Mouse (Mus musculus) kidney, embryonic 15.5 days (tissue): ENCODE measurements around the gene Mrtfa. TPM values are rescaled to one million over a fixed set of nuclear protein-coding genes. Genes with fewer than 3 reads are reported as not detected.

Experiments used
- ATAC-seq: fragments of 200-750 bp; cut with Nextera tagmentation; replicated peaks from 2 replicates; pipeline ENCODE4 v1.8.0; 2017; ENCODE audit warnings: moderate TSS enrichment; ENCODE audit not compliant: low FRiP score
- H3K27ac ChIP-seq: fragments of 300-500 bp; sonication (generic); 2 replicates; pipeline ENCODE4 v1.5.1; 2015; ENCODE audit warnings: mild to moderate bottlenecking, inconsistent platforms
- H3K27me3 ChIP-seq: fragments of 300-500 bp; sonication (generic); 2 replicates; pipeline ENCODE4 v1.6.1; 2015; ENCODE audit warnings: inconsistent platforms
- H3K36me3 ChIP-seq: fragments of 300-500 bp; sonication (generic); 2 replicates; pipeline ENCODE4 v1.6.1; 2015; ENCODE audit warnings: inconsistent platforms
- H3K4me1 ChIP-seq: fragments of 300-500 bp; sonication (generic); 2 replicates; pipeline ENCODE4 v1.6.1; 2015; ENCODE audit warnings: inconsistent platforms
- H3K4me2 ChIP-seq: fragments of 300-500 bp; sonication (generic); 2 replicates; pipeline ENCODE4 v1.6.1; 2015; ENCODE audit warnings: moderate library complexity, mild to moderate bottlenecking, inconsistent platforms
- H3K4me3 ChIP-seq: fragments of 300-500 bp; sonication (generic); replicated peaks from 2 replicates; pipeline ENCODE4 v1.5.1; 2015; ENCODE audit warnings: mild to moderate bottlenecking, inconsistent platforms
- H3K9ac ChIP-seq: fragments of 300-500 bp; sonication (generic); 2 replicates; pipeline ENCODE4 v1.6.1; 2015; ENCODE audit warnings: mild to moderate bottlenecking, inconsistent platforms
- H3K9me3 ChIP-seq: fragments of 300-500 bp; sonication (generic); replicated peaks from 2 replicates; pipeline ENCODE4 v1.6.1; 2016; ENCODE audit warnings: inconsistent platforms
- WGBS: fragments of 180-500 bp; shearing (Covaris S2); methylation state at CpG from one replicate; pipeline ENCODE4 v1.1.7; 2015; ENCODE audit warnings: mixed read lengths; 5-methylcytosine and 5-hydroxymethylcytosine counted together
- polyA plus RNA-seq: library from polyadenylated mRNA; unstranded; fragments of >200 nt; fragmentation: Nextera tagmentation; extraction: Ambion mirVana; gene quantifications from 2 replicates; pipeline ENCODE4 v1.2.1, GENCODE M21; 2015

Mrtfa gene
- polyA plus RNA-seq, 1 experiment from 2014 or later = 27.0 TPM

DNA sequence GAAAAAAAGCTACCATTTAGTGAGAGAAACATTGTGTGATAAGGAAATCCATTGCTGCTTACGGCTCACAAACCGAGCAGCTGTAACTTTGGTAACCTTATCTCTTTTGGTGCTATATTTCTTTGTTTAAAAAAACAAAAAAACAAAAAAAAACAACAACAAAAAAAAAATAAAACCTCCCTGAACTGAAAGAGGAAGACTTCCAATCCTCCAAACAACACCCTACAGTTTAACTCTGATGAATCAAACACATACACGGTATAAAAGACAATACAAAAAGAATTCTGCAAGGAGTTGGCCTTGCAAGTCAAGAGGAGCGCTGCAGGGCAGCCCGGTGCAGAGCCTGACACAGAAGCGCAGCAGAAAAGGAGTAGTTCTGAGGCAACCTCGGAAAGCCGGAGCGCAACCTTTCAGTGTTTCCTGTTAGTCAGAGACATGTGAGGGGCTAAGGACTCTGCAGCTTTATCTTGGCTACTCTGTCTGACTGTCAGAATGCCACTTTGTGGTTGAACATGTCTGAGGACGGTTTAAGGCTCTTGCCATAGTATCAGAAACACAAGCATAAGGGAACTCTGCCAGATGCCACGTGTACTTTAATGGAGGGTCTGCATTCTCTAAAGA lies 48.5 kb downstream of the Mrtfa start:
- 65% methylated on average over 11 of the region's 11 CpGs for WGBS
- H3K4me1 ChIP-seq = peaks cover 18% of the 10 kb centered on the region
- no peaks in the 10 kb centered on the region for H3K9me3 ChIP-seq
- H3K9ac ChIP-seq = no peak overlapping the region
- ATAC-seq = no peak
- no peaks in the 10 kb centered on the region for H3K36me3 ChIP-seq
- no peaks in the 10 kb centered on the region for H3K27me3 ChIP-seq
- H3K4me3 ChIP-seq = no peak overlapping the region
- no peak overlapping the region for H3K27ac ChIP-seq
- no peak overlapping the region for H3K4me2 ChIP-seq

DNA sequence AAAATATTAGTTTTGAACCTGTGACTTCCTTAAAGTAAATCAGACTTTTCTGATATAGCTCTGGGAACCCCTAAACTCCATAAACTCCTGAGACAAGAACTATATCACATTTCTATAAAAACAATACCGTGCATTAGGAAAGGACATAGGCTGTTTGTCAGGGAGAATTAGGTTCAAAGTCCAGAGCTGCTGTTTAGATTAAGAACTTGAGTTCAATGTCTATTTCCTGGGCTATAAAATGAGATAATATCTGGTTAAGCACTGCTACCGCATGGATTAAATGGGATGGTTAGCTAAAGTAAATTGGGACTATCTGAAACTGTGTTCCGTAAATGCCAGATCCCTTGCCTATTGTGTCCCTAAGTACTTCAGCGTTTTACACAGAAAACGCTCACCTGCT lies 50.6 kb downstream of the Mrtfa start:
- ATAC-seq = no peak
- Histone ChIP-seq H3K9me3 (no peaks in the 10 kb centered on the region), H3K4me1 (peaks cover 20% of the 10 kb centered on the region), H3K4me2 (no peak overlapping the region), H3K36me3 (no peaks in the 10 kb centered on the region), H3K27me3 (no peaks in the 10 kb centered on the region), H3K9ac (no peak overlapping the region), H3K4me3 (no peak overlapping the region), H3K27ac (no peak overlapping the region)
- 49% methylated on average over 5 of the region's 5 CpGs for WGBS

DNA sequence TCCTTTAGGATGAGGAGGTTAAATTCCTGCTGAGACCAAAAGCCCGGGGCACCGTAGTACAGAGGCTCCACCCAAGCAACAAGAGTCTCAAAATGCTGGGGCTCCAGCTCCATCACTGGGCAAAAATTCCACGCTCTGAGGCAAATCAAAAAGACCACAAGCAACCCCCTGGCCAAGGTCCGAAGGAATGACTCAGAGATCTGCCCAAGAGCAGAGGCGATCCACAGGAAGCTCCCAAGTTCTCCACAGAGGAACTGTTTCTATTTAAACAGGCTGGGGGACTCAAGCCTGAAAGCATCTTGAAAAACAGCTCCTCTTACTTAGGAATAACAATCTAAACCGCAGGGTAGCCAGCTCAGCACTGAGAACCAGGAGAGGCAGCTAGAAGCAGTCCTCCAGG lies 53.3 kb downstream of the Mrtfa start:
- H3K27me3 ChIP-seq = no peaks in the 10 kb centered on the region
- ATAC-seq = no peak
- WGBS = 33% methylated on average over 6 of the region's 6 CpGs

DNA sequence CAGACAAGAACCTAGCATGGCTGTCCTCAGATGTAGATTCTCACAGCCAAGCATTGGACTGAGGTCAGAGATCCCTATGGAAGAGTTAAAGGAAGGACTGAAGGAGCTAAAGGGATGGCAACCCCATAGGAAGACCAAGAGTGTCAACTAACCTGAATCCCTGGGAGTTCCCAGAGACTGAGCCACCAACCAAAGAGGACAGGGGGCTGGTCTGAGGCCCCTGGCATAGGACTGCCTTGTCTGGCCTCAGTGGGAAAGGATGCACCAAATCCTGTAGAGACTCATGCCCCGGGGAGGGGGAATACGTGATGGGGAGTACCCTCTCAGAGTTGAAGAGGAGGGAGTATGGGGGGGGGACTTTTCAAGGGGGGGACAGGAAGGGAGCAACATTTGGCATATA lies 56.8 kb downstream of the Mrtfa start:
- Histone ChIP-seq H3K4me2 (no peak overlapping the region), H3K36me3 (no peaks in the 10 kb centered on the region), H3K9ac (no peak overlapping the region), H3K27me3 (no peaks in the 10 kb centered on the region), H3K9me3 (no peaks in the 10 kb centered on the region), H3K27ac (no peak overlapping the region), H3K4me1 (peaks cover 11% of the 10 kb centered on the region), H3K4me3 (no peak overlapping the region)
- ATAC-seq = no peak
- WGBS = 100% methylated on average over 2 of the region's 2 CpGs

More for the DNA sequence above, 53.3 kb downstream of the Mrtfa start:
- H3K4me3 ChIP-seq = no peak overlapping the region
- H3K4me1 ChIP-seq = peaks cover 17% of the 10 kb centered on the region
- no peak overlapping the region for H3K9ac ChIP-seq
- no peak overlapping the region for H3K4me2 ChIP-seq
- H3K9me3 ChIP-seq = no peaks in the 10 kb centered on the region
- H3K27ac ChIP-seq = peak overlapping the region; percentile 5; the same call in 1 of the 2 replicates
- no peaks in the 10 kb centered on the region for H3K36me3 ChIP-seq

DNA sequence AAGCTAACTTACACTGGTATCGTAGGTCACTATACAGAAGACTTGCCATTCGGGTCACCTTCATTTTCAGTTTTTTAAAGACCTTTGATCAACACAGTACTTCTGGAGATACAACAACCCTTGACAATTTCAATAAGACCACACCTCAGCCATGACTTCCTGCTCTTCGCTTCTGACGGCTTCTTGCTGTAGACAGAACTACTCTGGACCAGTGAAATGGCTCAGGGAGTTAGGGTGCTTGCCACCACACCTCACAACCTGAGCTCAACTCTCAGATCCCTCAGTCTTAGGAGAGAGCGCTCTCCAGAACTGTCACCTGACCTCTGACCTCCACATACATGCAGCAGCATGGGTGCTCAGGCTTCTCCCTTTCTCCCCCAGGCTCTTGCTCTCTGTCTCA lies 59.4 kb downstream of the Mrtfa start:
- no peak overlapping the region for H3K4me3 ChIP-seq
- no peaks in the 10 kb centered on the region for H3K36me3 ChIP-seq
- H3K9ac ChIP-seq = no peak overlapping the region
- H3K27ac ChIP-seq = no peak overlapping the region
- ATAC-seq = no peak
- no peaks in the 10 kb centered on the region for H3K9me3 ChIP-seq
- no peaks in the 10 kb centered on the region for H3K27me3 ChIP-seq
- 91% methylated on average over 5 of the region's 5 CpGs for WGBS
- no peak overlapping the region for H3K4me2 ChIP-seq
- H3K4me1 ChIP-seq = peaks cover 13% of the 10 kb centered on the region

DNA sequence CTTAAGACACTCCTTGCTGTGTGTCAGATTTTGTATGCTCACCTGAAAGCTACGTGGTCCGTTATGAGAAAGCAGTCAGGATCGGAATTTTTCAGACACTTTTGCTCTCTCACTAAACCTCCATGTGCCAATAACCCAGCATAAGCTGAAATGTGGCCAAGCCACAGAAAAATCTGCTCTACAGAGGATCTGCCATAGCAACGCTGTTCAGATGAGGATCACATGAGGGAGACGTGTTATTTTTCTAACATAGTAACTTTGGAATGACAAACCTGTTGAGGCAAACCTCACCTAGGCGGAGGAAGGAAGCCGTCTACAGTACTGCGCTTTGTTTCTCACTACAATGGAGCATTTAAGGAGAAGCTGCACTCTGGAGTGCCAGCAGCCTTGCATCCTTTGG lies 60.6 kb downstream of the Mrtfa start:
- H3K9ac ChIP-seq = no peak overlapping the region
- H3K4me1 ChIP-seq = peaks cover 13% of the 10 kb centered on the region
- H3K27me3 ChIP-seq = no peaks in the 10 kb centered on the region
- no peak overlapping the region for H3K4me3 ChIP-seq
- H3K9me3 ChIP-seq = no peaks in the 10 kb centered on the region
- H3K36me3 ChIP-seq = no peaks in the 10 kb centered on the region
- WGBS = 91% methylated on average over 8 of the region's 8 CpGs
- H3K27ac ChIP-seq = no peak overlapping the region
- no peak for ATAC-seq
- H3K4me2 ChIP-seq = no peak overlapping the region

DNA sequence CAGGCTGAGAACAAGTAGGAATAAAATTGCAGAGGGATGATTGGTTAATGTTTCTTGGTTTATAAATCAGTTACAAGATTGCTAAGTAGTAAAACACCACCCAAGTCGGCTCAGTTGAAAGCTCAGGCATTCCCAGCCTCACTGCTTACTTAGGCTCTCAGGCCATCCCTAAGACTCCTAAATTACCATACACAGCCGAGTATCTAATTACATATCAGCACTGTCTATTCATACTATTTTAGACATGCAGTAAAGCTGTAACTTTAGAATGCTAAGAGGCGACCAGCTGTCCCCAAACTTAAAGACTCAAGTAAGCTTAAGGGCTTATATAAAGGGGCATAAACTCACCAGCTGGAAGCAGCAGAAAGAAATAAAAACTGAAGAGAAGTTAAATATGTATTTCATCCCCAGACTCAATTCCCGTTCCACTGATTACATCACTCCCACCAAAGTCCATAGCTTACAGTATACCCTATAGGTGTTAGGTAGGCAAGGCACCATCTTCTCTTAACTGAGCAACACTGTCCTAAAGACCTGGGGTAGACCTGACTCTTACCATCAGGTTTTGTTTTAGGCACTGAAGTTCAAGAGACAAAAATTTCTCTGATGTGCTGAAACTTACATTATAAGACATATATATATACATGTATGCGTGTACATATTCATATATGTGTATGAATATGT lies 62.3 kb downstream of the Mrtfa start:
- no peaks in the 10 kb centered on the region for H3K27me3 ChIP-seq
- H3K4me3 ChIP-seq = no peak overlapping the region
- no peaks in the 10 kb centered on the region for H3K36me3 ChIP-seq
- no peaks in the 10 kb centered on the region for H3K9me3 ChIP-seq
- H3K9ac ChIP-seq = no peak overlapping the region
- peaks cover 15% of the 10 kb centered on the region for H3K4me1 ChIP-seq
- H3K27ac ChIP-seq = peak overlapping the region; percentile 43; the same call in 1 of the 2 replicates
- no peak for ATAC-seq
- H3K4me2 ChIP-seq = no peak overlapping the region
- 46% methylated on average over 5 of the region's 5 CpGs for WGBS

DNA sequence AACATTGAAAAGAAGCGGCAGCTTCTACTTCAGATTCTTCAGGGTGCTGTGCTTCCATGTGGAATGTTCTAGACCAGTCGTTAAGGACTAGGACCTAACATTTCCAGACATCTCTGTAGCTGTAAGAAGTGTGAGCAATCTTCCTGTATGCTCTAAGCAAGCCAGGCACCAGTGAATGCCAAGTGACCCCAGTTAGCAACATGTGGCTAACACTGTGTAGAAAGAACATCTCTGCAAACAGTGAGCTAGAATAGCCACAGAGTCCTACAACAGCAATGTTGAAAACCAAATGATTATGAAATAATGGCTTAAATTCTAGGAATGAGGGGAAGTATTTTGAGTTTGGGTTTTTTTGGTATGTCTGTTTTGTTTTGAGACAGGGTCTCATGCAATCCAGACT lies 66.3 kb downstream of the Mrtfa start:
- no peak for ATAC-seq
- H3K4me1 ChIP-seq = peaks cover 31% of the 10 kb centered on the region
- H3K9ac ChIP-seq = no peak overlapping the region
- H3K36me3 ChIP-seq = no peaks in the 10 kb centered on the region
- no peak overlapping the region for H3K4me2 ChIP-seq
- H3K27me3 ChIP-seq = no peaks in the 10 kb centered on the region
- H3K9me3 ChIP-seq = no peaks in the 10 kb centered on the region
- no peak overlapping the region for H3K27ac ChIP-seq
- H3K4me3 ChIP-seq = no peak overlapping the region
- 91% methylated on average over 2 of the region's 2 CpGs for WGBS

DNA sequence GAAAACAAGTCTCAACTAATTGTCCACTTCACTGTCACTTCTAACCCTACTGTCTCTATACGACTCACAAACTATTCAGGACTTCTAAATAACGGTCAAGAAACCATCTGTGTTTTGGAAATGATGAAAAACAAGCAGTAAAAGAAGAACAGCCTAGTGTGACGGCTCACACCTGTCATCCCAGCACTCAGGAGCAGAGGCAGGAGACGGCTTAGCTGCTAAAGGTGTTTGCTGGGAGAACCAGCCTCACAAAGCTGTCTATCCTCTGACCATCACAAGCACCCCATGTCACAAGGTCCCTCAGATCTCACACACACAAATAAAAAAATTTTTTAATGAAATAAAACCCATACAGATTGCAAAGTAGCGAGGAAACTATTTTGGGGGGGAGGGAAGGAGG lies 67.4 kb downstream of the Mrtfa start:
- WGBS = 43% methylated on average over 5 of the region's 5 CpGs
- no peak for ATAC-seq
- H3K4me3 ChIP-seq = no peak overlapping the region
- no peak overlapping the region for H3K4me2 ChIP-seq
- H3K9ac ChIP-seq = no peak overlapping the region
- no peaks in the 10 kb centered on the region for H3K36me3 ChIP-seq
- no peak overlapping the region for H3K27ac ChIP-seq
- peaks cover 27% of the 10 kb centered on the region for H3K4me1 ChIP-seq
- no peaks in the 10 kb centered on the region for H3K9me3 ChIP-seq
- H3K27me3 ChIP-seq = no peaks in the 10 kb centered on the region

DNA sequence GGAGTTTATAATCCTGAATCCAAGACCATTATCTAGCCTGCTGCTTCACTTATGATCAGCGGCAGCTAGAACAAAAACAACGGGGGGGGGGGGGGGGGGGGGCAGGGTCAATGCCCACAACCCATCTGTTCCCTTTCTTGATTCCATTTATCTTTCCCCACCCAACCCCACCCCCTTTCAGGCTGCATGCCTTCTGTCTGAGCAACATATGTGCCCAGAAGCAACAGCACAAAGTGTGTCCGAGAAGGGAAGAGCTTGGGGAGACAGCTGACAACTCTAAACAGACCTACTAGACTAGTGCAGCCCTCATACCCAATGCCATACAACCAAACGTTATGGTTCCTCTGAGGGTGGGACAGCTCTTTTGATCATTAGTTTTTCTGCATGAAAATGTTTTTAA lies 68.0 kb downstream of the Mrtfa start:
- no peak for ATAC-seq
- no peaks in the 10 kb centered on the region for H3K36me3 ChIP-seq

DNA sequence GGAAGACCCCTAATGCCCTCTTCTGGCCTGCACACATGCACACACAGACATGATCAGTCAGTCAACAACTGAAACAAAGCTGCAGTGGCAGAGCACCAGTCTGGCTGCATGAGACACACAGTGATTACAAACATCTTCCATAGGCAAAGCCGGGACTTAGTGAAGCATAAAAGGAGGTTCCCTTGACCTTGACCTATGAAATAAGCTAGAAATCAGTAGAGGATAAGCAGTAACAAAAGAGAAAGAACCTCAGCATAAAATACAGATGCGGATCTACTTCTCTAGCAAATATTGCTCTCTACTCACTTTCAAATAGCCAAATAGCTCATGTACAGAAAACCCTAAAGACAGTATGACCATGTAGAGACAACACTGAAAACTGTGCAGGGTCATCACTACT lies 68.5 kb downstream of the Mrtfa start:
- WGBS = 46% methylated on average over 2 of the region's 2 CpGs
- no peak for ATAC-seq
- Histone ChIP-seq H3K4me2 (no peak overlapping the region), H3K27me3 (no peaks in the 10 kb centered on the region), H3K4me3 (no peak overlapping the region), H3K4me1 (peaks cover 20% of the 10 kb centered on the region), H3K9ac (no peak overlapping the region), H3K36me3 (no peaks in the 10 kb centered on the region), H3K9me3 (no peaks in the 10 kb centered on the region), H3K27ac (no peak overlapping the region)

More for the DNA sequence above, 68.0 kb downstream of the Mrtfa start:
- Histone ChIP-seq H3K27ac (no peak overlapping the region), H3K4me1 (peaks cover 21% of the 10 kb centered on the region), H3K27me3 (no peaks in the 10 kb centered on the region), H3K4me2 (no peak overlapping the region), H3K9me3 (no peaks in the 10 kb centered on the region), H3K9ac (no peak overlapping the region), H3K4me3 (no peak overlapping the region)
- 53% methylated on average over 4 of the region's 4 CpGs for WGBS

DNA sequence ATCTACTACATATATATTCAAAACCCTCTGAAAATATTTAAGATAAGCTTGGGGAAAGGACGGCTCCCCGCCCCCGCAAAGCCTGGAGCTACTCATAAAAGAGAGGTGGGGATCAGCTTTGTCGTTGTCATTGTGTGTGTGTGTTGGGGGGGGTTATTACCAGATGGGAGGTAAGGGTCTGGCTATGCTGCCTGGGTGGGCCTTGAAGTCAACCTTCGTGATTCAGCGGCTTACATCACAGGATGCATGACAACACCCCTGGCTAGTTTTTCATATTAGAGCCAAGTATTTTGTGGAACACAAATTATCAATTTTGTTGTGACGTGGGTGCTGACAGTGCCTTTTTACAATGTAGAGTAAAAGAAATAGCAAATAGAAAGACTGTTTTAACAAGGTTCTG lies 69.6 kb downstream of the Mrtfa start:
- H3K4me1 ChIP-seq = peaks cover 18% of the 10 kb centered on the region
- WGBS = 66% methylated on average over 7 of the region's 7 CpGs
- no peaks in the 10 kb centered on the region for H3K9me3 ChIP-seq
- no peak overlapping the region for H3K4me2 ChIP-seq
- H3K9ac ChIP-seq = no peak overlapping the region
- H3K27me3 ChIP-seq = no peaks in the 10 kb centered on the region
- H3K4me3 ChIP-seq = no peak overlapping the region
- H3K36me3 ChIP-seq = peaks cover 5% of the 10 kb centered on the region; the same call in 1 of the 2 replicates
- no peak overlapping the region for H3K27ac ChIP-seq
- ATAC-seq = no peak

DNA sequence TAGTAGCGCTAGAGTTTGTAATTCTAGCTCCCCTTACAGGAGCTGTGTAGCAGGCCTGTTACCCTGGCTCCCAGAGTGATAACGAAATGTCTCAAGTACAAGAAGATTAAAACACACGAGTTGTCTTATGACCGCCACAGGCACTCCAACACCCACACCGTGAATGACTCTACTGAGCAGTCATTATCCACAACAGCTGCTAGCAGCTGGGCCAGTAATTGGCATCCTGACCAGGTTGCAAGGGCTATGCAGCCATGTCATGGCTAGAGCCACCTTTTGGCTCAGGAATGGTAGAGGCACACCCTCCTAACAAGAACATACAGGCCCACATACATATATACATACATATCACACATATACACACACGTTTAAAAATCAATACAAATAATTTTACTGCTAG lies 70.4 kb downstream of the Mrtfa start:
- peaks cover 18% of the 10 kb centered on the region for H3K4me1 ChIP-seq
- H3K27ac ChIP-seq = no peak overlapping the region
- H3K36me3 ChIP-seq = peaks cover 5% of the 10 kb centered on the region; the same call in 1 of the 2 replicates
- 57% methylated on average over 6 of the region's 6 CpGs for WGBS
- no peak for ATAC-seq
- no peak overlapping the region for H3K4me3 ChIP-seq
- H3K9me3 ChIP-seq = no peaks in the 10 kb centered on the region
- H3K9ac ChIP-seq = no peak overlapping the region
- H3K27me3 ChIP-seq = no peaks in the 10 kb centered on the region
- H3K4me2 ChIP-seq = no peak overlapping the region
